Mouse (Mus musculus) urinary bladder, postnatal 36 days (tissue): ENCODE results near the gene Slc9a9.

Experiments
- DNase-seq, 2 experiments: peaks; one replicate each; pipeline ENCODE4 v3.0.0; 2022; ENCODE audit warnings: low spot score in 2 of 2, mixed read lengths in 1 of 2

The Slc9a9 gene

GRCm38 (mm10) chr9:94732136-94732535 is 62.4 kb downstream of the Slc9a9 start:
- DNase-seq = no peak

GRCm38 (mm10) chr9:94732599-94733287 is 63.0 kb downstream of the Slc9a9 start:
- no peak for DNase-seq

- no peak for DNase-seq
Measured at GRCm38 (mm10) chr9:94734320-94734719, 64.6 kb downstream of the Slc9a9 start.

DNA sequence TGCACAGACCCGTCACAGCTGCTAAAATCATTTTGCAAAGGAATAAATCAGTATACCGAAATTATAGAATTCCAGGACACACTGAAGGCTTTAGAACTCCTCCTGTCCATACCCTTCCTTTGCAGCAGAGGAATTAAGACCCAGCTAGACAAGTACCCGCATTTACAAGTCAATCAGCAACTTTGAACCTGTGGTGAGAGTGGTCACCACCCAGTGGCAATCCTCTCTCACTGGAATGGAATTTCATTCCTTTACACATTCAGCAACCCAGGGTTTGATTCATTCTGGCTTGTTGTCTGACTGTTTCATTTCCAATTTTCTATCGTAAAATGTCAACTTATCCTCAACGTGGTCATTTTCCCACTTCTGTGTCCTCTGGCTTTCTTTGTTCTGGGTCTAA is 67.5 kb downstream of the Slc9a9 start:
- no peak for DNase-seq

- peak; percentile 26 to 36 for DNase-seq
Measured at GRCm38 (mm10) chr9:94738555-94739427, 69.1 kb downstream of the Slc9a9 start.

DNA sequence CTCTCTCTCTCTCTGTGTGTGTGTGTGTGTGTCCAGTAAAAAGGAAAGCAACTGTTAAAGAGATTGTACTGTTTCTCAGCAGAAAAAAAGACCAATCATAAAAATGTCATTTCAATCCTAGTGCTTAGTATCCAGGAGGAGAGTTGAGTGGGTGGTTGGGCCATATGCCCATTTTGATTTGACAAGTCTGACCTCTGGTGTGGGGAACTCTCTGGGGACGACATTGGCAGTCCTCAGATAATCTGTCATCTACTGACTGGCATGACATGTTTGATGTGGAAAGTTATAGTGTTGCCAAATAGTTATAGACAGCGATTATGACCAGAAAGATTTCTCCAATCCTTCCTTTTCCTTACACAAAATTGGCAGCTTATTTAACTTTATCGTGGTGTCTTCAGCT is 71.1 kb downstream of the Slc9a9 start:
- peak in 1 of 2 experiments; percentile 6 for DNase-seq

DNA sequence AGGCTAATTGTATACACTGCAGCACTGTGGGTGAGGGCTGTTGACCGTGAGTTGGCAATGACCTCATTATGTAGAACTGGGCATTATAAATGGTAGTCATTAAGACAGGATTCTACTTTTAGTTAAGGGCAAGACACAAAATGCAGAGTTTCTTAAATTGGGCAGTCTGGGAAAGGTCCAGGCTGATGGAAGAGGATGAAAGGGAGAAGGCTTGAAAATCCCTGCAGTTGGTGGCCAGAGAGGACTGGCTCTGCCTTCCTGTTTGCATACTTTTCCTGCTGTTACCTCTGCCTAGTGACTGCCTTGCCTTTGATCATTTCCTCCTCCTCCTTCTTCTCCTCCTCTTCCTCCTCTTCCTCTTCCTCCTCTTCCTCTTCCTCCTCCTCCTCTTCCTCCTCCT is 73.6 kb downstream of the Slc9a9 start:
- DNase-seq = no peak

- DNase-seq = no peak
Measured at GRCm38 (mm10) chr9:94748503-94748902, 78.8 kb downstream of the Slc9a9 start.

DNA sequence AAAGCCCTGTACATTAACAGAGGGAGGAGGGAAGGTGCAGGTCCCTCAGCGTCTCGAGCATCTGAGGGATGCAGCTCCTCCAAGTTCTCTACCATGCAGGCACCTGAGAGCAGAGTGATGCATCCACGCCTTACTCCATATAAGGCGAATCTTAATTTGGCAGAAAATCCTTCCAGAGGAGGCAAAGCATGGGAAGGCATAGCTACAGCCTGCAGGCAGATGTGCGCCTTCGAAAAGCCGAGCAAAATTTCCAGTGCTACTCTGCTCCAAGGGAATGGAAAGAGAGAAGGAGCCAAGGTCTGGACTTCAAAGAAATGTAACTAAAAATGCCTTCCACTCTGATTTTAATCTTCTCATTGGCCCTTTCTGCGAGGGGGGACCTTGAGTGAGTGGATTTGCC is 80.5 kb downstream of the Slc9a9 start:
- DNase-seq = no peak

- no peak for DNase-seq
Measured at GRCm38 (mm10) chr9:94750935-94751637, 81.4 kb downstream of the Slc9a9 start.

- no peak for DNase-seq
Measured at GRCm38 (mm10) chr9:94751638-94752021, 81.9 kb downstream of the Slc9a9 start.

- DNase-seq = no peak
Measured at GRCm38 (mm10) chr9:94752121-94752520, 82.4 kb downstream of the Slc9a9 start.

GRCm38 (mm10) chr9:94759904-94760303 is 90.2 kb downstream of the Slc9a9 start:
- no peak for DNase-seq

GRCm38 (mm10) chr9:94768114-94768513 is 98.4 kb downstream of the Slc9a9 start:
- no peak for DNase-seq

- DNase-seq = no peak
Measured at GRCm38 (mm10) chr9:94768524-94768923, 98.8 kb downstream of the Slc9a9 start.

DNA sequence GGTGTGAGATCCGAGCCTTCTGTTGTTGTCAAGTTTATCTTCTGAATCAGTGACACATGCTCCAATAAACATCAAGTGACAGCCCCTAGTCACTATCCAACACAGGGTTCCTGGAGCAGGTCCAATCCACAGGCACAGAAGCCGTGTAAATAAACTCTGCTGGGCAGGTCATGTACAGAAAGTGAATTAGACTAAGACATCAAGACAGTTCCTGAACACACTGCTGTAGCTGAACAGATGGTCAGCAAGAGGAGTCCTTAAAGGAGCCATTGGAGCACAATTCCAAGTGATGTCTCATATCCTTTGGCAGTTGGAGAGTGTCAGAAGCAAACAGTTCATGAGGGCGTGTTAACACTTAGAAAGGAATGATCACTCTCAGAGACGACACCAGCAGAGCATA is 103.6 kb downstream of the Slc9a9 start:
- no peak for DNase-seq

- DNase-seq = no peak
Measured at GRCm38 (mm10) chr9:94788261-94788660, 118.6 kb downstream of the Slc9a9 start.

- DNase-seq = no peak
Measured at GRCm38 (mm10) chr9:94790966-94791365, 121.3 kb downstream of the Slc9a9 start.

- no peak for DNase-seq
Measured at GRCm38 (mm10) chr9:94803073-94803472, 133.4 kb downstream of the Slc9a9 start.

DNA sequence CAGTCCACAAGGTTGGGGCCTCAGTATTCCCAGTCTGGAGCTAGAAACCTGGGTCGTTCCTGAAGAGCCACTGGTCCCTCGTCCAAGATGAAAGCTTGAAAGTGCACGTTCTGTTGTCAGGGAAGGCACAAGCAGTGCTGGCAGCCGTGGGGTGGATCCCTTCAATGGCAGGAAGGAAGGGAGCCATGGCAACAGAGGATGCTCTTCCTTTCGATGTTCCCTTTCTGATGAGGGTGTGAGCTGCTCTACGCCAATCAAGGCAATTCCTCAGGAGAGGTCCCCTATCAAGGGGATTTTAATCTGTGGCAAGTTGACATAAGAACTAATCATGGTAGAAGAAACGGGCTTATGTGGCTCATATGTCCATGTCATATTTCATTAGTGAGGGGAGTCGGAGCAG is 135.8 kb downstream of the Slc9a9 start:
- no peak for DNase-seq

GRCm38 (mm10) chr9:94815518-94815917 is 145.8 kb downstream of the Slc9a9 start:
- no peak for DNase-seq

- no peak for DNase-seq
Measured at GRCm38 (mm10) chr9:94821268-94821667, 151.6 kb downstream of the Slc9a9 start.
